Mouse (Mus musculus) adrenal gland, adult 18-20 months (tissue): Measurements from ENCODE around the gene Gjd3. TPM values are rescaled to one million over a fixed set of nuclear protein-coding genes. Genes with fewer than 3 reads are reported as not detected.
A peak's percentile ranks its signal among the peaks of the same experiment; 100 is the strongest.
"Not testable (repeated sequence)": the region's sequence is repeated elsewhere in the genome, so short reads cannot be mapped to it uniquely, and the experiment has no call there.

Experiments
- DNase-seq, 2 experiments: peaks; one replicate each; pipeline ENCODE4 v3.0.0; 2021 to 2022; ENCODE audit warnings: low spot score in 2 of 2
- long read RNA-seq, 2 experiments: library from polyadenylated mRNA; stranded (forward); transcript quantifications; one replicate each; pipeline ENCODE4 v2.0.0; 2021
- total RNA-seq, 2 experiments: library from RNA; stranded (reverse); gene quantifications; 1 replicate in 1 of 2; 2 replicates in 1 of 2; pipeline ENCODE4 v1.2.3; 2021

Gene Gjd3
- not detected for total RNA-seq
- long read RNA-seq, experiment 1 = 0 reads
- long read RNA-seq, experiment 2 = 0 reads

DNA sequence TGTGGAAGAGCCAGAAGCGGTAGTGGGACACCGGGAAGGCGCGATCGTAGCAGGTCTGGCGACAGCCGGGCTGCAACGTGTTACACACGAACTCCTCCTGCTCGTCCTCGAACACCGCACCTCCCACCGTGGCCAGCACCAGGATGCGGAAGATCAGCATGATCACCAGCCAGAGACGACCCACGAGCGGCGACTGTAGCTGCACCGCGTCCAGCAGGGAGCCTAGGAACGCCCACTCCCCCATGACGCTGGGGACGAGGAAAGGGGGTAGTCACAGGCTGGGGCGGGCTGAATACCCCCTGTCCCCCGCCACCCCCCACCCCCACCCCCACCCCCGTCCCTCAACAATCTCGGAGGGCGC lies at the start of gene Gjd3:
Gjd3 (minus strand) TSS at position 244 of the 361 bp plus-strand sequence.
- DNase-seq = no peak

- DNase-seq = no peak
These were observed 44.2 kb upstream of the Gjd3 start for GRCm38 (mm10) chr11:99026899-99027440.

DNA sequence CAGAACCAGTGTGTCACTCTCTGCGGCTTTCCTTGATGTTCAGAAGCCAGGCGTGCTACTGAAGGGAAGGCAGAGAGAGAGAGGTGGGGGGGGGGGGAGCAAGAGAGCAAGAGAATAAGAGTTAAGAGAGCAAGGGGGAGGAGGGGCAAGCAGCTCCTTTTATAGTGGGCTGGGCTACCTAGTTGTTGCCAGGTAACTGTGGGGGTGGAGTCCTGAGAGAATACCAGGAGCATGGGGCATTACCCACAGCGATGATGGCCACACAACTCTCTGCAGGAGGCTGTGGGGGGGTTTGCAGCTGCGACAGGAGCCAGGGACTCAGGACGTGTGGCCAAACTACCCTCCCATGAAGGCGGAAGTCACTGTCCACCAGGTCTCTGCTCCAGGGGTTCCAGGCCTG lies 43.1 kb upstream of the Gjd3 start:
- DNase-seq = no peak

DNA sequence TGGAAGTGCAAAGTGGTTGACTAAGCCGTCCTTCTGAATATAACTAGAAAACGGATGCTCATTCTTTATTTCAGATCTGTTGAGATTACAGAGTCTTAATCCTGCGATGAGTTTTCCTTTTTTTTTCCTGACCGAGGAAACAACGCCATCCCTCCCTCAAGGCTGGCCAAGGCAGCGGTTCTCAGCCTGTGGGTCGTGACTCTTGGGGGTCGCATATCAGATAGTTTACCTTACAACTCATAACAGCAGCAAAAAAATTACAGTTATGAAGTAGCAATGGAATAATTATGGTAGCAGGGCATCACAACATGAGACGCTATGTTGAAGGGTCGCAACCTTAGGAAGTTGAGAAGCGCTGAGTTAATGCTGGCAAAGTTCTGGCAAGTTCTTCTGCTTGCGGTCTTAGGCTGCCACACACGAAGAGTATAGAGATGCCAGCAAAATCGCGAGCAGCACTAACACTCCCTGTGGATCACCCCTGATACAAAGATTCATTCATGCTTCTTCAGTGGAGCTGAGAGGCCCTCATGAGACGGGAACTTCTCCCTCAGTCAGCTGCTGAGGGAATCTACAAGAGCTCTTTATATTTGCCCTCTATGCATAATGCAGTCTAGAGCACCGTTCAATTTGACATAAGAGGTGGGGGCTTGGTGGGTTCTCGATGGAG lies 41.8 kb upstream of the Gjd3 start:
- no peak for DNase-seq

DNA sequence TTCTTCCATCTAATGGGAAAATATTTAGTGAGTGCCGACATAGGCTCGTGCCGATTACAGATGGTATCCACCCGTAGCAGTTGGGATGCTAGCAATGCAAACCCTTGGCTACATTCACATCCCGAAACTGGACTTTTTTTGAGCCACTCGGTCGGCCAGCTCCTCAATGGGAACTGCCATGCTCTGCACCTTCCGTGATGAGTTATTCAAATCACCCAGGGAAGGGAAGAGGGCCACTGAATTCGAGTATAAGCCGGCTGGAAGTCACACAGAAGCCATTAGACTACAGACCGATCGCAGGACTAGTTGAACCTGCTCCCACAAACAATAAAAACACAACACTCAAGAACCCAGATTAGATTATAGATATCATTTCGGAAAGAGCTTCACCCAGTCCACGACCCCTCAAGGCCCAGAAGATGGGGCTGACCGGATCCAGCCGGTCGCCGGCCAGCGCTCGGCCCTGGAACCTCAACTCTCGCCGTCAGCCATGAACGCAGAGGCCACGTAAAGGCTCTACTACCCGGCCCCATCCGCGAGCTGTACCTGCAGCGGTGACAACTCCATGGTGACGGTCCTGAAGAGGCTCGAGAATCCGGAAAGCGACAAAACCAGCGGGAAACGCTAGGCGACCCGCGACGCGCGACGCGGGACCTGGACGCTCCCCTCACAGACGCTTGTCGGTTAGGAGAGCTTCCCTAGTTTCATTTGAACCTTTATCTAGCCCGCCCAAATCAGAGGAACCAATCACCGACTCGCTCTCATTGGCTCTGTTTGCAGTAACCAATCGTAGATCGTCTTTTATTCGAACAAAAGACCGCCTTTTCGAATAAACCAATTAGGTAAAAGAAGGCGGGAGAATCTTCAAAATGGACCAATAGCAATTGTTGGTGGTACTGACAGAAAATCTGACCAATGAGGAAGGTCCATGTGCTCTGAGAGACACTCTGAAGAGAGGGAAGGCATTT lies 41.0 kb upstream of the Gjd3 start, which contains the start of gene Top2a:
Top2a (minus strand) TSS at position 690 of the 968 bp plus-strand sequence.
- peak; percentile 89 to 96 for DNase-seq

DNA sequence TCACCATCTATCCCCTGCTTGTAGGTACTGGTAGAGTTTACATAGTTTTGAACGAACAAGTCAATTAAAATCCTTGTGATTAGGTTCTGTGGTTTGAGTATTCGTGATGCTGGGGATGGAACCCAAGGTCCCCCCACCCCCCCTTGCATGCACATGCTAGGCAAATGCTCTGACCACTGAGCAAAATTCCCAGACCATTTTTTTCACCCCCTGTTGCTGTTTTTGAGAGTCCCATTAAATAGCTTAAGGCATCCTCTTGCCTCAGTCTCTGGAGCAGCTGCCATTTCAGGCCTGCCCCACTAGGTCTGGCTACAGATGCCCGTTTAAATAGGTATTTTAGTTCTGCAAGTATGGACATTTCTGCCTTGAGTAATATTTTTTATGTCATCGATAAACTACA lies 40.3 kb upstream of the Gjd3 start:
- DNase-seq = no peak

DNA sequence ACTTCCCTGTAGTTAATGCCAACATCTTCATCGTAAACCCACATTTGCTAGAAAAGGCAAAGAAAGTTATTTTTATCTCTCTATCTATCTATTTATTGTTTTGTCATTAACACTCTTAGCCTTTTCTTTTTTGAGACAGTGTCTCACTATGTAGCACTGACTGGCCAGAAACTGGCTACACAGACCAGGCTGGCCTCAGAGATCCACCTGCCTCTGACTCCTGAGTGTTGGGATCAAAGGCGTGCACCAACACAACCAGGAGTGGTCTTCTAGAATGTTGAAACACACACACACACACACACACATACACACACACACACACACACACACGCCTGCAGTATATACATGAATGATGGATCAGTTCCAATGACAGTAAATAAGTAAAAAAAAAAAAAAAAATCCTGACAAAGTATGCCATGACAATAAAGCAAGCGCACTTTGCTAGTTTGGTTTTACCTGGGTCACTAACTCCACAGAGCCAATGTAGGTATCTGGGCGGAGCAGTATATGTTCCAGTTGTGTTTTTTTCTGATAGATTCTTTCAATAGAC lies 39.6 kb upstream of the Gjd3 start:
- DNase-seq = no peak

GRCm38 (mm10) chr11:99019844-99020243 lies 37.0 kb upstream of the Gjd3 start:
- no peak for DNase-seq

- no peak for DNase-seq
These were observed 31.0 kb upstream of the Gjd3 start for GRCm38 (mm10) chr11:99013856-99014255.

DNA sequence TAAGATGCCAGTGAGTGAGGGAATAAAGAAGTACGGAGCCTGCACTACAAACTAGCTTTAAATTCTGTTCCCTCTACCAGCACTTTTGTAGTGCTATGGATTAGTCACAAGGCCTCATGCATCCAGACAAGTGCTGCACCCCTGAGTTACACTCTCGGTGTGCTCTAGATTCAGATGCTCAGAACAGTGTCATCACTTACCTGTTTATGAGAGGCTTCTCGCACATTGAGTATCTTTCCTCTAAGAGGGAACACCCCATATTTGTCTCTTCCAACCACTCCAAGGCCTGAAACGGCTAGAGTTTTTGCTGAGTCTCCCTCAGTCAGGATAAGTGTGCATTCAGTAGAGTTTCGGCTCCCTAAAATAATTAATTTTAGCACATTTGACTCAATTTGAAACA lies 27.9 kb upstream of the Gjd3 start:
- DNase-seq = no peak

GRCm38 (mm10) chr11:99010124-99010523 lies 27.3 kb upstream of the Gjd3 start:
- no peak for DNase-seq

DNA sequence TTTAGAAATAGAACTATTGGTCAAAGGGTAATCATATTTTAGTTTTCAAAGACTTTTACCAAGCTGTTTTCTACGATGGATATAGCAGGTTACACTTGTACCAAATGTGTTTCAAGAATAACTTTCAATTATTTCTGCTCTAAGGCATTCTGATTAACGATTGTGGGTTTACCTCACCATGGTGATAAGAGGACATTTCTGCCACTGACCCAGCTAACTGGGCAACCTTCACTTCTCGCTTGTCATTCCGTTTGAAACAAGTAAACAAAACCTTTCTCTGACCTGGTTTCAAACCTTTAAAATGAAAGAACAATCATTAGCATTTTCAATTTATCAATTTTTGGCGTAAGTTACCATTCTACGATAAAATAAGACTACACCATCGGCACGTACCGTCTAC lies 24.0 kb upstream of the Gjd3 start:
- DNase-seq = no peak

GRCm38 (mm10) chr11:98999243-98999642 lies 16.4 kb upstream of the Gjd3 start:
- DNase-seq = no peak

DNA sequence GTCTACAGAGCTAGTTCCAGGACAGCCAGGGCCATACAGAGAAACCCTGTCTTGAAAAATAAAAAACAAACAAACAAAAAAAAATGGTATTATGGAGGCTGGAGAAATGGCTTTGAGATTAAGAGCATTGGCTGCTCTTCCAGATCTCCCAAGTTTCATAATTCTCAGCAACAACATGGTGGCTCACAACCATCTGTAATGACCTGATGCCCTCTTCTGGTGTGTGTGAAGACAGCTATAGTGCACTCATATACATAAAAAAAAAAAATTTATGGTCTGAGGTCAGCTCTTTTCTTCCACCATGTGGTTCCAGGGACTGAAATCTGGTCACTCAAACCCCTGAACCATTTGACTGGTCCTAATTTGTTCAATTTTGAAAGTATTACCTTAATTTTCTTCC lies 16.0 kb upstream of the Gjd3 start:
- DNase-seq = no peak

DNA sequence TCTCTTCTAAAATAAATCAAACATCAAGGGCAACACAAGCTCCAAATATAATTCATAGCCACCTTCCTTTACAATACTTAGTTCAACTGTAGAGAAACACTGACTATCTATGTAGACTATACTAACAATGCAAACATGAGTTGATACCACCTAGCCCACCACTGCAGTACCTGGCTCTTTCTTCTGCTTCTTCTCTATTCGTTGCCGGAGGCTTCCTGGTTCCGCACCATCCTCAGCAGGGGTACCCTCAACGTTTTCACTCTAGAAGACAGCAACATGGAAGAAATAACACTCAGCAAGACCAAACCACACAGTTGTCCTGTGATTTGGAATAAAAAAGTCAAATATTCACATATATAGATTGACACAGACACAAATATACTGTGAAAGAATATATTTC lies 14.8 kb upstream of the Gjd3 start:
- no peak for DNase-seq

- DNase-seq = no peak
These were observed 13.2 kb upstream of the Gjd3 start for GRCm38 (mm10) chr11:98995987-98996386.

- no peak for DNase-seq
These were observed 8.1 kb upstream of the Gjd3 start for GRCm38 (mm10) chr11:98990866-98991265.

GRCm38 (mm10) chr11:98988260-98988659 lies 5.4 kb upstream of the Gjd3 start:
- not testable (repeated sequence) for DNase-seq

GRCm38 (mm10) chr11:98985542-98985941 lies 2.7 kb upstream of the Gjd3 start:
- DNase-seq = no peak

GRCm38 (mm10) chr11:98983551-98983950 lies 735 bp upstream of the Gjd3 start:
- no peak for DNase-seq

GRCm38 (mm10) chr11:98981997-98982772 lies 631 bp downstream of the Gjd3 start:
- DNase-seq = peak; percentile 51 to 55
